Mouse (Mus musculus): ENCODE results near the gene Met. TPM values are rescaled to one million over a fixed set of nuclear protein-coding genes. Genes with fewer than 3 reads are reported as not detected.

The Met gene
- 10 to 100 TPM; 61.3 to 69.3 TPM for total RNA-seq (2021)

GRCm38 (mm10) chr6:17463434-17464280 lies at the start of gene Met:
TSS of gene Met (plus strand) at chr6:17463800.
- intact Hi-C loops (cut with DNase I), result loop anchor here (5.0 to 10.0 kb wide), 2 partner anchors 101 to 121 kb away; no protein-coding TSS in a partner anchor
- peak; percentile 24 for DNase-seq

- intact Hi-C loops (cut with DNase I), result no loop called here
- DNase-seq, result no peak
Measured at GRCm38 (mm10) chr6:17418226-17418625, 45.4 kb upstream of the Met start.

GRCm38 (mm10) chr6:17422432-17422831 lies 41.2 kb upstream of the Met start:
- intact Hi-C loops (cut with DNase I), result no loop called here
- no peak for DNase-seq

- intact Hi-C loops (cut with DNase I), result no loop called here
- no peak for DNase-seq
Measured at GRCm38 (mm10) chr6:17429041-17429440, 34.6 kb upstream of the Met start.

GRCm38 (mm10) chr6:17429611-17430010 lies 34.0 kb upstream of the Met start:
- DNase-seq, result no peak
- intact Hi-C loops (cut with DNase I), result no loop called here

GRCm38 (mm10) chr6:17443311-17443710 lies 20.3 kb upstream of the Met start:
- no peak for DNase-seq
- intact Hi-C loops (cut with DNase I), result no loop called here

- intact Hi-C loops (cut with DNase I), result no loop called here
- no peak for DNase-seq
Measured at GRCm38 (mm10) chr6:17451305-17451704, 12.3 kb upstream of the Met start.

GRCm38 (mm10) chr6:17455116-17455515 lies 8.5 kb upstream of the Met start:
- intact Hi-C loops (cut with DNase I), result no loop called here
- DNase-seq, result no peak

- intact Hi-C loops (cut with DNase I), result no loop called here
- DNase-seq, result no peak
Measured at GRCm38 (mm10) chr6:17459561-17459960, 4.0 kb upstream of the Met start.

- DNase-seq, result no peak
- intact Hi-C loops (cut with DNase I), result loop anchor here (5.0 to 10.0 kb wide), 2 partner anchors 99 to 123 kb away; no protein-coding TSS in a partner anchor
Measured at GRCm38 (mm10) chr6:17461435-17461834, 2.2 kb upstream of the Met start.

GRCm38 (mm10) chr6:17464281-17465025 lies 853 bp downstream of the Met start:
- no peak for DNase-seq
- intact Hi-C loops (cut with DNase I), result loop anchor here (5.0 to 10.0 kb wide), 2 partner anchors 102 to 120 kb away; no protein-coding TSS in a partner anchor

GRCm38 (mm10) chr6:17466526-17466925 lies 2.9 kb downstream of the Met start:
- intact Hi-C loops (cut with DNase I), result loop anchor here (10.0 kb wide), 1 partner anchor 118 kb away; no protein-coding TSS in a partner anchor

GRCm38 (mm10) chr6:17468993-17469392 lies 5.4 kb downstream of the Met start:
- DNase-seq, result no peak
- intact Hi-C loops (cut with DNase I), result loop anchor here (10.0 kb wide), 1 partner anchor 116 kb away; no protein-coding TSS in a partner anchor

More at GRCm38 (mm10) chr6:17466526-17466925, 2.9 kb downstream of the Met start:
- DNase-seq, result no peak

GRCm38 (mm10) chr6:17473128-17473527 lies 9.5 kb downstream of the Met start:
- intact Hi-C loops (cut with DNase I), result no loop called here
- DNase-seq, result no peak

GRCm38 (mm10) chr6:17477823-17478222 lies 14.2 kb downstream of the Met start:
- intact Hi-C loops (cut with DNase I), result no loop called here
- no peak for DNase-seq

- intact Hi-C loops (cut with DNase I), result no loop called here
- DNase-seq, result no peak
Measured at GRCm38 (mm10) chr6:17478252-17478651, 14.7 kb downstream of the Met start.

GRCm38 (mm10) chr6:17478838-17479570 lies 15.4 kb downstream of the Met start:
- intact Hi-C loops (cut with DNase I), result no loop called here
- no peak for DNase-seq

- intact Hi-C loops (cut with DNase I), result no loop called here
- DNase-seq, result no peak
Measured at GRCm38 (mm10) chr6:17481068-17481467, 17.5 kb downstream of the Met start.

GRCm38 (mm10) chr6:17485244-17485643 lies 21.6 kb downstream of the Met start:
- DNase-seq, result no peak
- intact Hi-C loops (cut with DNase I), result no loop called here

- intact Hi-C loops (cut with DNase I), result no loop called here
- no peak for DNase-seq
Measured at GRCm38 (mm10) chr6:17485782-17486181, 22.2 kb downstream of the Met start.
